Mouse (Mus musculus) E14TG2a.4 (cell line): ENCODE data around the gene Myb.

Experiments used
- CTCF ChIP-seq: conservative IDR thresholded peaks from 2 replicates; pipeline ENCODE4 v1.5.1; 2014; ENCODE audit warnings: low read length
- NANOG ChIP-seq: IDR thresholded peaks from 2 replicates; pipeline ENCODE4 v1.6.1; 2014; ENCODE audit warnings: borderline replicate concordance, low read length, mixed read lengths
- POU5F1 ChIP-seq: IDR thresholded peaks from 2 replicates; pipeline ENCODE4 v1.6.1; 2014; ENCODE audit warnings: low read length, borderline replicate concordance

DNA sequence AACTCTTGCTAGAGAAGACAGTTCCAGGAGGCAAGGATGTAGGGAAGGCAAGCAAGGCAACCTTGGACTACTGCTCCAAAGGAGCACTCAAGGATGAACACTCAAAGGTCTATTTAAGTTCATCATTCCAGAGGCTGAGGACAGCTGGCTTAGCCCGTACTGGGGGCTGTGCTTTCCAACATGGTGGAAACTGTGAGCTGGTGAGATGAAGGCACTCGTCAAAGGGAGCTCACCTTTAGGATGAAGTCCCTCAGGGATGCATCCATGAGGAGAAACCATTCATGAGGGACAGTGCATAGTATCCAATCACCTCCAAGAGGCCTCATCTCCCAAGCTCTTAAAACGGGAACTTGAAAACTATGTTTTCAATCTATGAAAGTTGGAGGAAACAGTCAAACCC lies 42.7 kb upstream of the Myb start:
- TF ChIP-seq CTCF (no peak), POU5F1 (no peak), NANOG (no peak)
